Mouse (Mus musculus) heart, postnatal 0 days (tissue): ENCODE data around the gene Rundc1.

Source experiments
- CTCF ChIP-seq: IDR thresholded peaks from 2 replicates; pipeline ENCODE4 v1.5.1; 2016; ENCODE audit warnings: antibody characterized with exemption, control low read depth, low read depth
- EP300 ChIP-seq: IDR thresholded peaks from 2 replicates; pipeline ENCODE4 v1.6.1; 2016; ENCODE audit warnings: antibody characterized with exemption, low read depth

GRCm38 (mm10) chr11:101479171-101479635 lies 54.3 kb downstream of the Rundc1 start:
- TF ChIP-seq EP300 (no peak), CTCF (no peak)
